Mouse (Mus musculus): ENCODE results near the gene Nrsn2. TPM values are rescaled to one million over a fixed set of nuclear protein-coding genes. Genes with fewer than 3 reads are reported as not detected.

Nrsn2 gene
- polyA plus RNA-seq (2015; fragmentation: Nextera tagmentation; extraction: Ambion mirVana) = not detected in 2 replicates

GRCm38 (mm10) chr2:152376345-152376741 is at the start of gene Nrsn2:
Nrsn2 (minus strand) TSS chr2:152376638.
- DNase-seq (ENCODE audit: low spot score) = no peak

- DNase-seq (ENCODE audit: low spot score) = no peak
These were observed 39.3 kb upstream of the Nrsn2 start for GRCm38 (mm10) chr2:152415786-152416185.

DNA sequence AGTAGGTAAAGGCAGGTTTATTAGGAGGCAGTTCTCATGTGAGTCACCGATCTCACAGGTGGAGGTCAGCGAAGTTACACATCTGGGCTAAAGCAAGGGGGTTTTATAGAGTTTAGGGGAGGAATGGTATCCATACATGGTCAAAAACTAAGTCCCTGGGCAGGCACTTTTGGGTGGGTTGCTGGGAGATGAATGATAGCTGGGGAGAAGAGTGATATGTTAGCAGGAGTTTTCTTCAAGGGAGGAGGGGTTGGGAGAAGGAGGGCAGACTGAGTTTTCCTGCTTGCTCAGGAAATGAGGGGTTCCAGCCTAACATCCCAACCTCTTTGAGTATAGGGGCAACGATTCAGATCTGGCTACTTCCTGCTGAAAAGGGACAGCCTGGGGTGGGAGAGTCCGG is 38.8 kb upstream of the Nrsn2 start, which contains the start of gene 6820408C15Rik:
6820408C15Rik (plus strand) TSS at position 301 of the 400 bp plus-strand sequence.
- DNase-seq (ENCODE audit: low spot score) = no peak

GRCm38 (mm10) chr2:152414591-152415165 is 38.2 kb upstream of the Nrsn2 start, which contains the start of gene Zcchc3:
Zcchc3 (minus strand) TSS chr2:152415027.
- peak; percentile 24 for DNase-seq (ENCODE audit: low spot score)

GRCm38 (mm10) chr2:152413765-152414584 is 37.5 kb upstream of the Nrsn2 start:
- no peak for DNase-seq (ENCODE audit: low spot score)

DNA sequence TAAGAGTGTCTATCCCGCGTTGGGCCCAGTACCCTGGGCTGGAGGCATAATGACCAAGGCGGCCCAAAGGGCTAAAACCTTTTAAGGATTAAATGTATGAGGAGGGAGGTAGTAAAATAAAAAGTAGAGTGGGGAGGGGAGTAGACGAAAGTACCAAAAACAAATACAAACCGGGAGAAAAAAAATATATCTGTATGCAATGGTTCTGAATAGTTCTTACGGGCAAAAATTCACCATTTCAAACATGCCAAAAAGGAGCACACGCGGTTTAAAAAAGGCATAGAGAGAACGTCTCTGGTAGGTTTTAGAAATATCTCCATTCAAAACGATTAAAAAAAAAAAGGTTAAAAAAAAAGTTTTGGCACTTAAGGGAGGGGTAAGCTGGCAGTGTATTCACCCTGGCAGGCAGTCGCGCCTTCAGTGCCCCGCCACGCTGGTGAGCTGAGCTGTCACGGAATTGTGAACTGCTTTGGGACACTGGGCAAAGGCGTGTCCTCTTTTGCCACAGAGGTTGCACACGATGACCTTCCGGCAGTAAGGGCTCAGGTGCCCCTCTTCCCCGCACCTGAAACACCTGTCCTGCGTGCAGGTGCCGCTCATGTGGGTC is 36.8 kb upstream of the Nrsn2 start:
- no peak for DNase-seq (ENCODE audit: low spot score)

DNA sequence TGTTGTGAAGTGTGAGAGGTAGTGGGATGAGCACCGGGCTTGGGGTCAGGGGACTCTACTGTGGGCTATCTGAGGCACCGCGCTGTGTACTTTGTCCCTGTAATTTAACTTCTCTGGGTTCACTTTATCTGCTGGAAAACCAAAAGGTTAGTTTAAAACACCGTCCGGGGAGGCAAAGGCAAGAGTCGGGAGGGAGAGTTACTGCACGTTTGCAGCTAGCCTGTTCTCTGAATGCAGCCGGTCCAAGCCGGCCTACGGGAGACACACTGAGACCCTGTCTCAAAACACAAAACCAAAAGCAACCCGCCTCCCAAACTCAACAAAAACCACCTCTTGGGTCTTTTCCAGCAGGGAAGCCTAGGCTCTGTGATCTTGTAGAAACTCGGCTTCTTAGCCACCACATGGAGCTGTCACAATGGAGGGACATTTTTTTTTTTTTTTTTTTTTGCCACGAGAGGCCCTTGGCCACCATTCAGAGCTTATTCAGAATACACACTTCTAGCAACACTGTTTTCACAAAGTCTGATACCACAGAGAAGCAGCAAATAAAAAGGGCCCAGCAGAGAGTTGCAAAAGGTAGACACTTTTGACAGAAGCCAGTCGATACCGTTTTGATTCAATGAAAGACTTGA is 36.2 kb upstream of the Nrsn2 start:
- DNase-seq (ENCODE audit: low spot score) = no peak

DNA sequence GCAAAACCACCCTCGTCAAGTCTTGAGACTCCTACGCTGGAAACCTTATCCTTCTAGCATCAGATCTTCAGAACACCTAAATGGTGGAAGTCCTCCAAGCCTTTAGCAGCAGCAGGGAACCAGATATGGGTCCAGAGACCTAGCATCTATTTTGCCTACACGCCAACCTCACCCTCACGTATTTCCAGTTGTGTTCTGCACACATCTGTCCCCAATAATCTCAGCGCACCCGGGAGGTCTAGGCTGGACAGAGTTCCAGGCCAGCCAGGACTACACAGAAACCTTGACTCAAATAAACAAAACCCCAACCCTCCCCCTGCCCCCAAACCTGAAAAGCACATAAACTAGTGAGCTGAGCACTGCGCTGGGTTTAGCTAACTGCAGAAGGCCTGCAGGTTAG is 35.0 kb upstream of the Nrsn2 start:
- DNase-seq (ENCODE audit: low spot score) = no peak

- DNase-seq (ENCODE audit: low spot score) = no peak
These were observed 34.5 kb upstream of the Nrsn2 start for GRCm38 (mm10) chr2:152410971-152411371.

DNA sequence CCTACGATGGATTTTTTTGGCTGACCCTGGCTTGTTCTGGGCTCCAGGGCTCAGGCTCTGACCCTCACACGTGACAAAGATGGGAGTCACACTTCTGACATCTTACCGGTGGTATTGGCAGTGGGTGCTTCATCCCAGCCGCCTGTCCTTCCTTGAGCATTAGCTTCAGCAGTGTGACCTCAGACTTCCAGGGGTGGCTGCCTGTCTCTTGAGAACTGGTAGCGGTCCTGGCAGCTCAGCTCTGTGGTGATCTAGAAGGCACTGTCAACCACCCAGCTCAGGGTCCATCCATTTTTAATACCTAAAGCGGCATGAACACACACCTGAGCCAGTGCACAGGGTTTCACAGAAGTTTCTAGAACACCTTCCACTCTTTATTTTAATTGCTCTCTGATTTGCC is 33.3 kb upstream of the Nrsn2 start:
- no peak for DNase-seq (ENCODE audit: low spot score)

DNA sequence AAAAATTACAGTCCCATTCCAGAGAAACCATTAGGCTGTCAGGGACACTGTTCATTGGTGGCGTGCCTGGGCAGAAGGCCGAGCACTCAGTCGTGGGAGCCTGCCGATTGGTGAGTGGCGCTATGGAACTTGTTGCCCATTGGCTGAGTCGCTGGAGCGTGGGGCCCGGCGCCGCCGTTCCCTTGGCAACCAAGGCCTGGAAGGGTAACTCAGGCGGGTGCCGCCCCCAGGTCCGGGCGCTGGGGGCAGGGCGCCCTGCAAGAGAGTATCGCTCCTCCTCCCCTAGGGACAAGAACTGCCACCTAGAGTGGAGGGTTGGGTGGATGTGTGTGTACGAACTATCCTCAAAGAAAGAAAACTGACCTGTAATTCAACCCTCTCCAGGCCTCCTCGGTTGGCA is 29.7 kb upstream of the Nrsn2 start:
- peak; percentile 91 for DNase-seq (ENCODE audit: low spot score)

- DNase-seq (ENCODE audit: low spot score) = no peak
These were observed 22.7 kb upstream of the Nrsn2 start for GRCm38 (mm10) chr2:152399122-152399542.

DNA sequence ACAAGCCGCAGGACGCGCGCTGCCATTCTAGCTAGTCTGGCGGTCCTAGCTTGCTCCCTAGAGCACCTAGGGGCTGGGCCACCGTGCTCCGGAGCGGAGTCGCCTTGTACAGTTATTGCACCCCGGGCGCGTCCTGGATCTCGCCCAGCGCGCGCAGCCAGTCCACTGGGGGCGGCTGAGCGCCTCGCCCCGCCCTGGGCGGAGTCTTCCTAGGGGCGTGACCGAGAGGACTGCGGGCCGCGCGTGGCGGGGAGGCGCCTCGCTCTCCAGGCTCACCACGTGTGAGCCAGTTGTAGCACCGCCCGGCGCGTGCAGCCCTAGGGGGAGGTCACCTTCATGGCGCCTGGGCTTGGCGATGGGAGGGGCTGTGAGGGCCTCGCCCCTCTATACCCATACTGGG is 22.3 kb upstream of the Nrsn2 start:
- peak; percentile 85 for DNase-seq (ENCODE audit: low spot score)

DNA sequence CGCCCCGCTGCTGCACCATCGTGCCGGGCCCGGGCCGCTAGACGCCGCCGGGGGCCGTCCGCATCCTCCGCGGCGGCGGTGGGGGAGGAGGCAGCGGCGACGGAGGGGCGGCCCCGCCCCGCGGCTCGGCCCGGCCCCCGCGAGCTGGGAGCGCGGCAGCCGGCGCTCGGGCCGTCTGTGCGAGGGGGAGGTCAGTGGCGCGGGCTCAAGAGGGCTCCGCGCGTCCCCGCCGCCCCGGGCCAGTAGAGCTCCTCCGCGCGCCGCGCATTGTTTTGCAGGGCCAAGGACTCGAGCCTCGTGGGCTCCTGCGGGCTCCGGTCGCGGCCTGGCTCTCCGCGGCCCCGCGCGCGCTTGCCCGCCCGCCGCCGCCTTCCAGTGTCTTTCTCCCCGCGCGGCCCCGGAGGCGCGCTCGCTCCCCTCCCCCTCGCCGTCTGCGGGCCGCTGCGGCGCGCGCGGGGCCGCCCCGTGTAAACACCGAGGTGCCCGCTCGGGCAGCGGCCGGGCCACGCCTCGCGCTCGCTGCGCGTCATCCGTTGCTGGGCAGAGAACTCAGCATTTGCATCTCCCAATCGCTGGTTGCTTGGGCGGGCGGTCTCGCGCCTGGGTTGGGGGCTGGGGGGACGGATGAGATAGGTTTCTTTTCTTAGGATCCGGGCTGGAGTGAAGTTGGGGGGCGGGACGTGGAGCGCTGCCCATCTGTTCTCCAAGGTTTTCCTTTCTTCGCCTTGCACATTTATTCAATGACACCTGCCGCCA is 21.4 kb upstream of the Nrsn2 start, which contains the start of gene Sox12:
Sox12 (minus strand) TSS at position 384 of the 756 bp plus-strand sequence.
- DNase-seq (ENCODE audit: low spot score) = peak; percentile 90

DNA sequence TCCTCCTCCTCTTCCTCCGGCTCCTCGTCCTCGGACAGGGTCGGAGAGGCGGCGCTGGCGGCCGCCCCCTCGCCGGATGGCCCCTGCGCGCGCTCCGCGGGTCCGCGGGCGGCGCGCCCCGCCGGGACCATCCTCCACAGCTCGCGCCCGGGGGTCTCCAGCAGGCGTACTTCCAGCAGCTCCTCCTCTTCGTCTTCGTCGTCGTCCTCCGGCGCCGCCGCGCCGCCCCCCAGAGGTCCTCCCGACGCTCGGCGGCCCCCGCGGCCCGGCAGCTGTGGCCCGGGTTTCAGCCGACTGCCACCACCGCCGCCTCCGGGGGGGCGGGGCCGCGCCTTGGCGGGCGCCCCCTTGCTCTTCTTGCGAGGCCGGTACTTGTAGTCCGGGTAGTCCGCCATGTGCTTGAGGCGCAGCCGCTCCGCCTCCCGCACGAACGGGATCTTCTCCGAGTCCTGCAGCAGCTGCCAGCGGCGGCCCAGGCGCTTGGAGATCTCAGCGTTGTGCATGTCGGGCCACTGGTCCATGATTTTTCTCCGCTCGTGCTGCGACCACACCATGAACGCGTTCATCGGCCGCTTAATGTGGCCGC is 20.7 kb upstream of the Nrsn2 start:
- DNase-seq (ENCODE audit: low spot score) = peak; percentile 69

GRCm38 (mm10) chr2:152396110-152397003 is 19.9 kb upstream of the Nrsn2 start:
- peak; percentile 88 for DNase-seq (ENCODE audit: low spot score)

GRCm38 (mm10) chr2:152395271-152395920 is 19.0 kb upstream of the Nrsn2 start:
- DNase-seq (ENCODE audit: low spot score) = no peak

GRCm38 (mm10) chr2:152393225-152394017 is 17.0 kb upstream of the Nrsn2 start:
- DNase-seq (ENCODE audit: low spot score) = no peak
